Mouse (Mus musculus) brain, embryonic 14.5 days (tissue): Measurements from ENCODE around the gene Bcap31.

Source experiments
- CTCF ChIP-seq: fragments of 200-500 bp; IDR thresholded peaks from 2 replicates; pipeline ENCODE4 v1.5.1; 2012; ENCODE audit warnings: inconsistent platforms, mild to moderate bottlenecking, moderate library complexity, borderline replicate concordance; ENCODE audit not compliant: insufficient read depth, insufficient read length; ENCODE audit errors: extremely low read depth
- POLR2A ChIP-seq: fragments of 200-500 bp; IDR thresholded peaks from 2 replicates; pipeline ENCODE4 v1.6.1; 2012; ENCODE audit warnings: mild to moderate bottlenecking, inconsistent platforms, borderline replicate concordance; ENCODE audit not compliant: poor library complexity, insufficient read depth, insufficient read length, severe bottlenecking; ENCODE audit errors: extremely low read depth

DNA sequence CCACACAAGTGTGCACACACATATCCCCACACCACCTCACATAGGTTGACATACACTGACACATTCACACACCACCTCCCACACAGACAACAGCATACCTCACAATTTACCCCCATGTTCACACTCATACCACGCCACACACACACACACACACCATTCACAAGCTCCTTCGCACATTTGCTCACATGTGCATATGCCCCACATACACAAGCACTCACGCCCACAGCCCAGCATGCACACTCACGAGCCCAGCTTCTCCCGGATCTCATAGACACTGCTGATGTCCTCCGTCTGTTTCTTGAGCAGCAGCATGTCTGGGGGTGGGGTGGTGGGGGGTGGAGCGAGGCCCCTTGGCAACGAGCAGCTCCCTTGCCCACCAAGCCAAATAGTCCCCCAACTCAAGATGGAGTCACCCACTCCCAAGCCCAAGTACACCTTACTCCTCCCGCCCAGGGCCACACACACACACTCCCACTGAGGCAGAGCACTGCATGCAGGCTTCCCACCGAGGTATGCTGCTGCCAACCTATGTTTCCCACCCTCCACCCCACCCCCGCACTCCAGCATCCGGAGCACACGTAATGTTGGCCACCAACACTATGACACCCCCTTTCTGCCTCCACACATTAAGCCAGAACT is 56.9 kb downstream of the Bcap31 start:
- TF ChIP-seq CTCF, result no peak
- TF ChIP-seq POLR2A, result no peak
